Mouse (Mus musculus): Measurements from ENCODE around the gene Prb1. TPM values are rescaled to one million over a fixed set of nuclear protein-coding genes. Genes with fewer than 3 reads are reported as not detected.

Gene Prb1
- not detected in 2 replicates for polyA plus RNA-seq (2015; fragmentation: Nextera tagmentation; extraction: Ambion mirVana)

DNA sequence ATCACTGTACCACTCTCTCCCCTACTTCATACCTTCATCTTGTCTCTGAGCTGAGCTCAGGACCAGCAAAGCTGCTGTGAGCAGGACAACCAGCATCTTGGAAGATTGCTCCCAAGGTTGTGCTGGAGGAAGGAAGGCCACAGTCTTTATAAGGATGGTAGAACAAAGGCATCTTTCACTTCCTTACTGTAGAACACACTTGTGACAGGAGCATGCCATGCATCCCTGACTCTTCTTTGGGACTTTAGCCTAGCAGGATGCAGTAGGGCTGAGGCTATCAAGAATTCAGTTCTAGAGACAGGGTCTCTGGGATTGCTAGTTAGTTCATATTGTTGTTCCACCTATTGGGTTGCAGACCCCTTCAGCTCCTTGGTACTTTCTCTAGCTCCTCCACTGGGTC lies at the start of gene Prb1:
TSS of gene Prb1 (minus strand) at position 101 of the 400 bp plus-strand sequence.

Other genes starting within 250 kb of the Prb1 start
- gene Prpmp5, start 104.2 kb upstream of the Prb1 start, polyA plus RNA-seq (2015; fragmentation: Nextera tagmentation; extraction: Ambion mirVana) = not detected in 2 replicates
- gene Gm8882, start 153.6 kb upstream of the Prb1 start, polyA plus RNA-seq (2015; fragmentation: Nextera tagmentation; extraction: Ambion mirVana) = not detected in 2 replicates